Mouse (Mus musculus): ENCODE results near the gene Supt5. TPM values are rescaled to one million over a fixed set of nuclear protein-coding genes. Genes with fewer than 3 reads are reported as not detected.
"Not testable (repeated sequence)": the region's sequence is repeated elsewhere in the genome, so short reads cannot be mapped to it uniquely, and the experiment has no call there.

Gene Supt5
- 106 and 108 TPM in 2 replicates for polyA plus RNA-seq (2012; rRNA removed)

DNA sequence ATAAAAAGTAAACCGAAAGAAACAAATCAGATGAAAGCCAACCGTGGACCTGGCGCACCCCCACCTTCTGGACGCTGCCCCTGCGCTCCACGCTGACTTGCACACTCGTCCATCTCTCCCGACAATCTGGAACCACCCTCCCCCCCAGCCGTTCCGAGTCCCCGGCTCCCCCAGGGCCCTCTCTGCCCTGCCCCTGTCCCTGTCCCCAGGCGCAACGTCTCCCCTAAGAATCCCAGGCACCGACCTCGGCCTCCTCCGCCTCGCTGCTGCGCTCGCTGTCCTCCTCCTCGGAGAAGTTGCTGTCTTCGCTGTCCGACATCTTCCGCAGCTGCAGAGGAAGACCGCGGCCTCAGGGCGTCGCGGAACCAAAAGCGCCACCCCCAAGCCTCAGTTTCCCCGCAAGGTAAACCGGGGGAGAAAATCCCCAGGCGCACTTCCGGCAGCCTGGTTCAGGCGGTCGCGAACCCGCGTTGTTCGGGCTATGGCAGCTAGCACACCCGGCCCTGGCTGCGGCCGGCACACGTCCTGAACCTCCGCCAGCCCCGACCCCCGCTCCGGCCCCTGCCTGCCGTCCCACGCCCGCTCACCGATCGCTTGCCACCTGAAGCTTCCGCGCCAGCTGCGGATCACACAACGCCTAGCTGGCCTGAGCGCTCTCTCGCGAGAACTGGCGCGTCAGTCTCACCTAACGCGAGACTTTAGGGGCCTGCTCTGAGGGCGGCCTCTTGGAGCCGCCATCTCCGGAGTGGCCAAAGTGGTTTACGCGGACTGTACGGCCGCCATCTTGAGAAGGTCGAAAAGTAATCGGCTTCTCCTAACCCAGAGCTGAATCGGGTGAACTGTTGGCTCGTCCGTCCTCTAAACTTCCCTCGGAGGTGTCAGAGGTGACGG lies at the start of gene Supt5:
Gene Supt5 (minus strand): TSS at position 639 of the 891 bp plus-strand sequence.
- DNase-seq (ENCODE audit: low read depth): peak; percentile 87

DNA sequence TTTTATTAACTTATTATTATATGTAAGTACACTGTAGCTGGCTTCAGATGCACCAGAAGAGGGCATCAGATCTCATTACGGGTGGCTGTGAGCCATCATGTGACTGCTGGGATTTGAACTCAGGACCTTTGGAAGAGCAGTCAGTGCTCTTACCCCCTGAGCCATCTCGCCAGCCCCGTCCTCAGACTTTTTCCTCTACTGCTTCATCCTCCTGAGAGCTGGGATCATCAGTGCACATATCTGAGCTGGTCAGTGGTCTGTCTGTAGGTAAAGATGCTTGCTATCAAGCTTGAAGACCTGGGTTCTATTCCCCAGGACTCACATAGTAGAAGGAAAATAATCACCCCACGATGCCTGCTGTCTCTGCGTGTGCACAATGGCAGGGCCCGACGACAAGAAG lies 48.8 kb upstream of the Supt5 start:
- DNase-seq (ENCODE audit: low read depth): not testable (repeated sequence)

DNA sequence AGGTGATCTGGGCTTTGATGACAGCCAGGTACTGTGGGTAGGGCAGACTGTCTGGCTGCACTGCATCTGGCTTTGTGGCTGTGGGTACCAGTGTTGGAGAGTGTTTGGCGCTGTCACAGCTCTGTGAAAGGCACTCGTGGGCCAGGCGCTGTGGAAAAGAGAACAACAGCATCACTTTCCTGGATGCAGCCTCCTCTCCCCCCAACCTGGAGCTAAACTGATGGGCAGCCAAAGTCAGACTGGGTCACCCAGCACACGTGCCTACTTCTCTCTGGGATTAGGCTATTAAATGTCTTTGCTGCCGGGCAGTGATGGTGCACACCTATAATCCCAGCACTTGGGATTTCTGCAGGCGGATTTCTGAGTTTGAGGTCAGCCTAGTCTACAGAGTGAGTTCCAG lies 48.3 kb upstream of the Supt5 start:
- DNase-seq (ENCODE audit: low read depth): not testable (repeated sequence)

DNA sequence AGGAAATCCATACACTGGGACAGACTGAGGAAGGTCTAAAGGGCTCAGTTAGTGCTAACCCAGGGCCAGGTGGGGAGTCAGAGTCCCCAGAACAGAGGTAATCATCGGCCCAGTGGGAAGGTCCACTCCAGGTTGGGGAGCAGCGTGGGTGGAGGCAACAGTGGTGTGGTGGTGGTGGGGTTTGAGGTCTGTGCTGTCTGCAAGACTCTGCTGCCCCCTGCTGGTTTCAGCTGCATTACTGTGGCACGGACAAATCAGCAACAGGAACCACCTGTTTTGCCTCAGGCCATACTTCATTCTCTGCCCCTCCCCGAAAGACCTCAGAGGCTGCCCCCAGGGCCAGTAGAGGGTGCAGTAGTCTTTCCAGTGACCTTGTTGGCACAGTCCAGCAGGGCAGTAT lies 47.9 kb upstream of the Supt5 start:
- DNase-seq (ENCODE audit: low read depth): no peak

DNA sequence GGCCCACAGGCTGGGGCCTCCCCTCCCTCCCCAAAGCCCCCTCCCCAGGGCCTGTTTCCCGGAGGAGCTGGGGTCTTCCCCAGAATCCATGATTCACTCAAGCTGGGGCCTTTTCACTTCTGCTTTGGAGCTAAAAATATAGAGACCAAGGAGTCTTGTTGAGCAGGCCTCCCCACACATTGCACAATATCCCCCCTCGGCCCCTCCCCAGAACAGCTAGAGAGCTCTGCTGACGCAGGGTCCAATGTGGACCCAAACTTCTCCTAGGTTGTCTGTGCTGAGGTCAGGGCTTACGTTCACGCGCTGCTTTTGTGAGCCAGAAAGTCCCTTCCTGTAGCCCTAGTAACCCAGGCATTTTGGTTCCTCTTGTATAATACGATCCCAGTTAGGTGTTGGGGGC lies 47.5 kb upstream of the Supt5 start:
- no peak for DNase-seq (ENCODE audit: low read depth)

DNA sequence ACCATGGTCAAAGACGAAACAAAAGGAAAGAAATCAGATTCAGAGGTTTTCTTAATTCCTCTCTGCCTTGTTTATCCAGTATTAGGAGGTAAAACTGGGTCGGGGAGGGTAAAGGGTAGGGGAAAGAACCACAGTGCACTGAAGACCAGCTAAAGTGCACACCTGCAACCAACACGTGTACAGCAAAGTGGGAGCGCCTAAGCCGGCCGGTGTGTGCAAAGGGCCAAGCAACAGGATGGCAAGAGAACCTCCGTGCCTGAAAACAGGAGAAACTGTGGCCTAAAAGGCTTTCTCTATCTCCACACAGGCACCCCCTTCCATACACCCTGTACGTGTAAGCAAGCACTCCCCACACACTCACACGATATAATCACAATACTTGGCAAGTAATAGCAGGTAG lies 46.6 kb upstream of the Supt5 start:
- no peak for DNase-seq (ENCODE audit: low read depth)

DNA sequence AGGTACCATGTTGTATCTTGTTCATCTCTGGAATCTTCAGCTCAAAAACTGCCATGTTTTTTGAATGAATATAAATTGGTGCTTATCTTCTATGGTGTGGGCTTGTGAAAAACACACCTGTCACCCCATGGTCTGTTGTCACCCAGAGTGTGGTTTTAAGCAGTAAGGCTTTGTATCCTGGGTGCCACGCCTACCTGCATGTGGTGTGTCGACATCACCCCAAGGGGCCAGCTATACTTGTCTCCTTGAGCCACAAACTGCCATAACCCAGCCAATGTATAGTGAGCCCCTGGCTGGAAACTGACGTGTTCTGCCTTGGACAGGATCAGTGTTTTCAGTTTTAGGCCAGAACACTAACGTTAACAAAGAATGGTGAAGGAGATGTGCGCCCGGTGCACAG lies 45.6 kb upstream of the Supt5 start:
- DNase-seq (ENCODE audit: low read depth): no peak

DNA sequence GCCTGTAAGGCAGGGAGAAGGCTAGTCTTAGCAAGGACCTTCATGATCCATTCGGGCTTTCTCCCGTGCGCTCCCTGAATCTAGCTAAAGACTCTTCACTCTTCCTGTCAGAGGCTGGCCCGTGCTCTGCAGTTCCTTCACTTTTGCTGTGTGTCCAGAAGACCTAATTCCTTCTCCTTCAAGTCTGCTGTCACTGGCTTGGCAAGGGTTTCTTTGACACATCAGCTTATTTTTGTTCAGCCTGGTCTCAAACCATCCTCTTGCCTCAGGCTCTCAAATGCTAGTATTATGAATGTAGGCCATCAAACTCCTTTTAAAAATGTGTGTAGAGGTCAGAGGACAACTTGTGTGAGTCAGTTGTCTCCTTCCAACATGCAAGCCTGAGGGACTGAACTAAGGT lies 45.1 kb upstream of the Supt5 start:
- DNase-seq (ENCODE audit: low read depth): no peak

DNA sequence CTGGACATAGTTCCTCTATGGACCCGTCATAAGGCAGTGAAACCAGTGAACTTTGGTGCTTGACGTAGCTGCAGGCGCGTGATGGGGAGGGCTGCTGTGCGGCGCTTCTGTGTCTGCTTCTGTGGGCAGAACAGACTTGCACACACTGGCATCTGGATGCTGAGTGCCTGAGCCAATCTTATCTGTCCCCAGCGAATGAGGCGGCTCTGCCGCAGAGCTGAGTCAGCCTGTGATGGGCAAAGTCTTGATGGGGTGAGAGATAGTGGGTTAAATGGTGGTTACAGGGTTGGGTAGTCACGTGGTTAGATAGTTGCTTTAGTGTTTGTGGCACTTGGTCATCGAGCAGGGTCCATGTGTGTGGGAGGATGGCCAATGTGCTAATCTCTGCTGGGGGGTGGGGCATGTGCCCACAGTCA lies 44.4 kb upstream of the Supt5 start:
- DNase-seq (ENCODE audit: low read depth): no peak

DNA sequence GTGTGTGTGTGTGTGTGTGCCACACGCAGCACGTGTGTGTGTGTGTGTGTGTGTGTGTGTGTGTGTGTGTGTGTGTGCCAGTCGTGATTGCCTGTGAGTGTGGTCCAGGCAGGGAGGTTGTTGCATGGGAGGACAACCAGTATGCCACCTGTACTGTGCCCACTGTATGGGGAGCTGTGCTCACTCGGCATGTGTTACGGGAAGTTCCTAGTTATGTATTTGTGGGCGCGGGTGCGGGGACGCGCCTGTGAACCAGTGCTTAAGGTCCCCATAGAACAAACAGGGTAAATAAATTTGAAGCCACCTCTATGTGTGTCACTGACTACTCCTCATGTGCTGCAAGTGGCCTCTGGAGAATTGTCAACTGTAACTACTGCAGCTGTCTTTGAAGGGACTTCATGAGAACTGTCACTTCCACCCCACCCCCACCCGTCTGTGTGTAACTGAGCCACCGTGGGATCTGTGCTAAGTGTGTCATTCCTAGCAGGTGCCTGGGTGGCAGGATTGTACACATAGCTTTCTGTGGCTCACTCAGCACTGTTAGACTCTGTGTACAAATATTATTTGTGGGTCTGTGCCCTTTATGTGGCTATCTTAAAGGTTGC lies 43.9 kb upstream of the Supt5 start:
- DNase-seq (ENCODE audit: low read depth): no peak

DNA sequence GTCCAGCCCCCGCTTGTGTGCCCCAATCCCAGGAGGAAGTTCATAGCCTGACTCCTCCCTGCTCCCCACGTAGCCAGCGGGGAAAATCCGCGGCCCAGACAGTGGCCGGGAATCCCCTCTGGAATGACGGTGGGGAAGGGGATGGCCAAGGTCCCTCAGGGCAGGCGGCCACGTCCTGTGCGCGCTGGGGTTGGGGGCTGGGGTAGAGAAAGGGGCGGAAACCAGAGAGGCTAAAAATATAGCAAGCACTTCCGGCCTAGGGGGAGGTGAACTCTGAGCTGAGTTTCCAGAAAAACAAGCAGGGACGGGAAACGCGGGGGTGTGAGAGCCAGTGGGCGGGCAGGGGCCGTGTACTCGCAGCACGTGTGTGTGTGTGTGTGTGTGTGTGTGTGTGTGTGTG lies 43.4 kb upstream of the Supt5 start:
- no peak for DNase-seq (ENCODE audit: low read depth)

DNA sequence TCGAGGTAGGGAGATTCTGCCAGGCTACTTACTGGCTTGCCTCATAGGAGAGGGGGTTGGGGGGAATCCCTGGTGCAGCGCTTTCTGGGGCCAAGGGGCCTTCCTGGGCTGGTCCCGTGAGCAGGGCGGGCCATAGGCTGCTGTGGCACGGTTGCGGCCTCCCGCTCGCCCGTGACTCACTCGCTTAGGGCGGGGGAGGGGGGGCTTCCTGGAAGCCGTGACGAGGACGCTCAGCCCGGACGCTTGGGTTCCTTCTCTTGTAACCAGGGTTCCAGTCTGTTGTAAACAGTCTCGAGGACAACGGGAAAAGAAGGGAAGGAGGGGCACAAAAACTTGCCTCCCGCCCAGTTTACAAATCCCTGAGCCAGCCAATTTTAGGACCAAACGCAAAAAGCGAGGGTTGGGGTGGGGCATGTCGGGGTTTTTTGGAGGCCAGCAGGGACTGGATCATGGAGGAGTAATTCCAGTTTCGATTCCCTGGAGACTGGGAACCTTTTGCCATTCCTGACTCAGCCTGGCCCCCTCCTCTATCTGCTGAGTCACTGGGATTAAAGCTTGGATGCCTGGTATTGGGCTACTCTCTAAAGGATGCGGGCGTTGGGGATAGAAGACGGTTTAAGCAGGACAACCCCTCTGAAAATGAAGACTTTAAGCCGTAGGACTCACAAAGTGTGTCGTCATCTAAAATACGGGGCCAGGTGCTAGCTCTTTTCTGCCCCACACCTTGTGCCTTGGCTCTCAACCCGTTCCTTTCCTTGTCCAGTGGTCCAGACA lies 42.7 kb upstream of the Supt5 start:
- no peak for DNase-seq (ENCODE audit: low read depth)

DNA sequence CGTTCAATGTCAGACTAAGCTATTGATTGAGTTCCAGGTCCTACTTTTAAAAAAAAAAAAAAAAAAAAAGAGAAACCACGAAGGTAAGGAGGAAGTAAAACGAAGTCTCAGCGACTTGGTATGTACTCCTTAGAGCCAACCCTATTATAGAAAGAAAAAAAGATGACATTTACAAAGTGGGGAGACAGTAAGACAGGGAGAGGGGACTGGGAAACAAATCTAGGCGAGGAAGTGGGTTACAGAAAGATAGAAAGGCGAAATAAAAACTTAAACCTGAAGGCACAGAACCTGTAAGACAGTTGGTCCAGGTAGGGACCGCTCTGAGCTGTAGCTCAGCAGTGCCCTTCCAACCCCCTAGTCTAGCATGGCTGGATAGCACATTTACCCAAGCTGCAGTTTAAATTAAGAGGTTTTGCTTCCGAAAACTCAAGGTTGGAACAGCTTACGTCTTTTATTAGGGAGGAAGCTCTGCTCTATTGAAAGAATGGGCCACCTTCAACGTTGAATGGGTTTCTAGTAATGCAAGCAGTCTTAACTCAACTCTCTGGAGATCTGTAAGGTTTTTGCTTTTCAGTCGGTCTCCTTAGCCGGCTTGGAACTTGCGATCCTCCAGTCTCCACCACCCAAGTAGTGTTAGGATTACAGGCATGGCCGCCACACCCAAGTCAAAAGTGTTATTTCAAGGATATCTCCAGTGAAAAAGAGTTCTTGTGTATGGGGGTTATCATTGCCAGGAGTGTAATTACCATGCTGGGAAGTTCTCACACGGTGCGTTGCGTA lies 41.9 kb upstream of the Supt5 start, which contains the start of gene Zfp36:
Gene Zfp36 (minus strand): TSS at position 17 of the 780 bp plus-strand sequence.
- no peak for DNase-seq (ENCODE audit: low read depth)

DNA sequence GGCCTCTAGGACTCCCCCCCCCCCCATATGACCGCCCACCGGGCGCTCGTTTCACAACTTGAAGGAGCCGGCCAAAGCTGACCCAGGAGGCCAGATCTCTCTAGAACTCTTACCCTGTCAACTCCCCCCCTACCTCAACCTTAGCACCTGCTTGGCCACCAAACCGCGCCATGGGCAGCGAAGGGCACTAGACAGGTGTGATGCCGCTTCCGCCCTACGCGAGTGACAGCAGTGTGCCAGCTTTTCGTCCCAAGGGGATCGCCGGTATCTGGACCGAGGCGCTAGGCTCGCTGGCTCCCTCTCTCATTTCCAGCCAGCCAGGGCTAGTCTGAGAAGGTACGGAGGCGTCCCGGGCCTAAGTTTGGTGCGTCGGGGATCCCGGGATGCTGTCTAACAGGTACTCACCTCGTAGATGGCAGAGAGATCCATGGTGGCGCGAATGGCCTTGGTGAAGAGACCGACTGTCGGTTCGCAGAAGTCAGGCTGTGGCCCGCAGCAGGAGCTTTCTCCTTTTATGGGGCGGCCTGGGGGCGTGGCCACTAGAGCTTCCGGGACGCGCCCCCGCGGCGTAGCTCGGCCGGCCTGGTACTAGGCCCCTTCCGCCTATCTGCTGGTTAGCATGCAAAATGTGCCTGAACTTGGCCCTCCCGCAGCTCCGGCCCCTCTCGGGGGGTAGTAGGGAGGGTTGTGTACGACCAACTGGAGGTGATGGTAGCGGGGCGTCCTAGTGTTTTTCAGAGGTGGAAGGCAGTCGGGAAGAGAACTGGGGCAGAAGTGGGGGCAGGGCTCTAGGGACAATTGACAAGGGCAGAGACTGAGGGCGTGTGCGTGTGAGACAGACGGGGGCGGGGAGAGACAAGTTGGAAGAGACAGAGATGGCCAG lies 40.5 kb upstream of the Supt5 start:
- DNase-seq (ENCODE audit: low read depth): no peak

DNA sequence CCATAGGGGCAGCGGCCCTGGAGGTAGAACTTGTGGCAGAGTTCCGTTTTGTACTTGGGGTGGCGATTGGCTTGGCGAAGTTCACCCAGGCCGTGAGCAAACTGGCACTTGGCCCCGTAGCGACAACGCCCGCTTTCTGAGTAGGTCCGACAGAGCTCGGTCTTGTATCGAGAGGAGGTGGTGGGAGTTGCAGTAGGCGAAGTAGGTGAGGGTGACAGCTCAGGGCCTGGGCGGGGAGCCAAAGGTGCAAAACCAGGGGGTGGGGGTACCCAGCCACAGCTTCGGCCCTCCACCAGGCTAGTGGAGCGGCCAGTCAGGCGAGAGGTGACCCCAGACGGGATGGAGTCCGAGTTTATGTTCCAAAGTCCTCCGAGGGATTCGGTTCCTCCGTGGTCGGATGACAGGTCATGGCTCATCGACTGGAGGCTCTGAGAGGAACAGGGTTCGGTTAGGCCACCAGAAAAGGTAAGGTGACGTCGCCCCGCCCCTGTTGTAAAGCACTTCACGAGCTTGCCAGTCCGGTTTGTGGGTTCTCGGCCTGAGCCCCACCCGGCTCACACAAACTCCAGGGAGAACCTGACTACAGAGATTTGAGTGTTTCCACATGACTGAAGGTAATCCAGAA lies 39.6 kb upstream of the Supt5 start:
- no peak for DNase-seq (ENCODE audit: low read depth)

DNA sequence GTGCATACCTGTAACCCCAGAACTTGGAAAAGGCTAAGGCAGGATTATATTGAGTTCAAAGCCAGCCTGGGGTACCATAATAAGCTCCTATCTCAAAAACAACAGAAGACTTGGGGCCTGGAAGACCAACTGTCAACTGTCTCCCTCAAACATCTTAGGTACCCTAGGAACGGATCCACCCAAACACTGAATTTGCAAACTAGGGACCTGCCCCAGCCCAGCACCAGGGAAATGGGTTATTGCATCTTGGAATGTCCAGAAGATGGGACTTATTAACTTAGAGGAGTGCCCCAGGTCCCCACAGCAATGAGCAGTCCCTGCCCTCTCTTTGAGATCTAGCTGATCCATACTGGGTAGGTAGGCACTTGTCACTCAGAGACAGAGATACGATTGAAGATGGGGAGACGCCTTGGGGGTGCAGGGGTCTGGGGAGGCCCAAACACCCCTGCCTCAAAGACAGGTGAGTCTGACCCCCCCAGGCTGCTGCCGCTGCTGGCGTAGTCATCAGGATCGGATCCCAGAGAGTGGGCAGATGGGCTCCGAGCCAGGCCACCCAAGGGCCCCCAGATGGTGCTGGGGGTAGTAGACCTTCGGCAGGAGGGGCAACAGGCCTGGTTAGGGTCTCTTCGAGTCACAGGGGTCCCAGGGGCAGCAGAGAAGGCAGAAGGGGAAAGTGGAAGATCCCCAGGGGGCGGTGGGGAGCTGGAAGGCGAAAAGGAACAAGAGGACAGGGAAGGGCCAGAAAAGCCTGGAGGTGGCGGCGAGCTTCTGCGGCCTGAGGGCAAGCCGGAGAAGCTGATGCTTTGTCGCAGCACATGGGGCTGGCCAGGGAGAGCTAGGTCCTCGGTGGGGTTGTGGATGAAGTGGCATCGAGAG lies 38.9 kb upstream of the Supt5 start:
- no peak for DNase-seq (ENCODE audit: low read depth)

DNA sequence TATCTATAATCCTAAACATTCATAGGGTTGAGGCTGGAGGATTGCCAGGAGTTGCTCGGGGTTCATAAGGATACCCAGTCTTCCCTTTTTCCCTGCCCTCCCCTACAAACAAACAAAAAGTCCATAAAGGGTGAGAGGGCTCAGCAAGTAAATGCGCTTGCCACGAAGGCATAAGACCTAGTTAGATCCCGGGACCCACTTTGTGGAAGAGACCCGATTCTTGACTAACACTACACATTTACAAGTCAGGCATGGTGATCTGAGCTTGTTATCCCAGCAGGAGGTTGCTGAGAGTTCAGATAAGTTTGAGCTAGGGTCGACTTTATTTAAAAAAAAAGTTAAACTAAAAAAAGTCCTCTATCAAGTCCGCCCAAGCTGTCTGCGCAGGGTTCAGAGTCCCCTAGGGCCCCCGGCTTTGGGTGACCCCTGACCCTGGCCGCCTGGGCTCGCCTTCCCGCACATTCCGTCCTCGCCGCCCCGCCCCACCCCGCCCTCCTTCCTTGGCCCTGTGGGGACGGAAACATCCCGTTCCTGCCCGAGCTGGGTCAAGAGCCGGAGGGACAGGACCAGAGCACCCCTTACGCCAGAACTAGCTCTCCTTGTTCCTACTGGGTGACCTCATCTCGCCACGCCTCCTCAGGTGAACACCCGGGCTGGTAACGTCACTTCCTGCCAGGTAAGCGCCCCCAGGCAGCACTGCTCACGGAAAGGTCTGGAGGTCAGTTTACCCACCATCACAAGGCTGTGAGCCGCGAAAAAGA lies 37.6 kb upstream of the Supt5 start:
- no peak for DNase-seq (ENCODE audit: low read depth)

DNA sequence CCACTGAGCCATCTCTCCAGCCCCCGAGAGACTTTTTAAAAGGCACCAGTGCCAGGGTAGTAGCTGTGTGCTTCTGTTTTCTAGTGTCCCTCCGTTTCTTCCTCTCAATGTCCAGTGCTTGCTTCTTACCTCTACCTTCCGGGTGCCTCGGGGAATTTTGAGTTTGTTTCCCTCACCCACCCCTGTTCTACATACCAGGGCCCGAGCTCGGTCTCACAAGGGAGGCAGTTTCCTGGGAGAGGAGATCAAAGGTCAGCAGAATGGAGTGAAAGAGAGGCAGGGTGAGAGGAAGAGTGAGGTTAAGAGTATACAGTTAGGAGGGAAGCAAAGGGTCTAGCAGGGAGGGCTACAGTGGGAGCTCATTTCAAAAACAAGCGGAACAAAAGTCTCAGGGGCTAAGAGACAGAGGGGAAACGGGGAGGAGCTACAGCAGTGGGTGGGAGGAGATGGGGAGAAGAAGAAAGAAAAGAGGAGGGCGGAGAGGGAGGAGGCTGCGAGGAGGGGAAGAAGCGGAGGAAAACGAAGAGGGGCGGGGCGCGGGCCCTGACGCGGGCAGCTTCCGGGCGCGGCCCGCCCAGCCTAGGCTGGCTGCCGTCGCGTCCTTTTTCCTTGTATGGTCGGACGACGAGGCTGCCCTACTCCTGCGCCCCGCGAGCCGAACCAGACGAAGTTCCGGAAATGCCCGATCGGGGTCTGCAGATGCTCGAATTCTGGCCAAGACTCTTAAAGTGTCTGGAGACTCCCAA lies 36.8 kb upstream of the Supt5 start:
- DNase-seq (ENCODE audit: low read depth): no peak

All from gonadal fat pad, adult 2 months (tissue).